Mouse (Mus musculus): Measurements from ENCODE around the gene Gpr155. TPM values are rescaled to one million over a fixed set of nuclear protein-coding genes. Genes with fewer than 3 reads are reported as not detected.

Gene Gpr155
- polyA plus RNA-seq, 1 experiment from 2014 or later = 12.2 TPM

- Histone ChIP-seq H3K27me3 (replicated peaks; ENCODE audit: control insufficient read depth, insufficient read depth, low read length) (no peaks in the 10 kb centered on the region), H3K36me3 (ENCODE audit: control insufficient read depth, insufficient read depth) (no peaks in the 10 kb centered on the region), H3K4me1 (replicated peaks; ENCODE audit: control insufficient read depth, insufficient read depth, low read length) (no peaks in the 10 kb centered on the region), H3K9ac (replicated peaks; ENCODE audit: low read depth, low read length) (no peak overlapping the region), H3K4me3 (replicated peaks; ENCODE audit: low read length) (no peak overlapping the region), H3K9me3 (ENCODE audit: control insufficient read depth, low read length) (no peaks in the 10 kb centered on the region), H3K4me2 (ENCODE audit: low read length) (no peak overlapping the region), H3K27ac (ENCODE audit: low read length) (no peak overlapping the region)
- no peak for ATAC-seq
- 89% methylated on average over 8 of the region's 8 CpGs for WGBS
These were observed 9.1 kb upstream of the Gpr155 start for GRCm38 (mm10) chr2:73395516-73395915.

- no peak overlapping the region for H3K9ac ChIP-seq (replicated peaks; ENCODE audit: low read depth, low read length)
- H3K4me2 ChIP-seq (ENCODE audit: low read length) = no peak overlapping the region
- H3K9me3 ChIP-seq (ENCODE audit: control insufficient read depth, low read length) = no peaks in the 10 kb centered on the region
- H3K27ac ChIP-seq (ENCODE audit: low read length) = no peak overlapping the region
- 93% methylated on average over 3 of the region's 3 CpGs for WGBS
- H3K4me3 ChIP-seq (replicated peaks; ENCODE audit: low read length) = no peak overlapping the region
- ATAC-seq = no peak
- H3K4me1 ChIP-seq (replicated peaks; ENCODE audit: control insufficient read depth, insufficient read depth, low read length) = no peaks in the 10 kb centered on the region
- H3K36me3 ChIP-seq (ENCODE audit: control insufficient read depth, insufficient read depth) = no peaks in the 10 kb centered on the region
- H3K27me3 ChIP-seq (replicated peaks; ENCODE audit: control insufficient read depth, insufficient read depth, low read length) = no peaks in the 10 kb centered on the region
These were observed 8.1 kb upstream of the Gpr155 start for GRCm38 (mm10) chr2:73394476-73394875.

- H3K4me1 ChIP-seq (replicated peaks; ENCODE audit: control insufficient read depth, insufficient read depth, low read length) = no peaks in the 10 kb centered on the region
- no peak overlapping the region for H3K9ac ChIP-seq (replicated peaks; ENCODE audit: low read depth, low read length)
- H3K4me2 ChIP-seq (ENCODE audit: low read length) = no peak overlapping the region
- 83% methylated on average over 2 of the region's 2 CpGs for WGBS
- ATAC-seq = no peak
- H3K27ac ChIP-seq (ENCODE audit: low read length) = no peak overlapping the region
- H3K27me3 ChIP-seq (replicated peaks; ENCODE audit: control insufficient read depth, insufficient read depth, low read length) = no peaks in the 10 kb centered on the region
- no peak overlapping the region for H3K4me3 ChIP-seq (replicated peaks; ENCODE audit: low read length)
- no peaks in the 10 kb centered on the region for H3K9me3 ChIP-seq (ENCODE audit: control insufficient read depth, low read length)
- no peaks in the 10 kb centered on the region for H3K36me3 ChIP-seq (ENCODE audit: control insufficient read depth, insufficient read depth)
These were observed 6.4 kb upstream of the Gpr155 start for GRCm38 (mm10) chr2:73392772-73393171.

GRCm38 (mm10) chr2:73389951-73390350 lies 3.6 kb upstream of the Gpr155 start:
- WGBS = 90% methylated on average over 3 of the region's 3 CpGs
- H3K27ac ChIP-seq (ENCODE audit: low read length) = no peak overlapping the region
- H3K9me3 ChIP-seq (ENCODE audit: control insufficient read depth, low read length) = no peaks in the 10 kb centered on the region
- 0 out of 2 replicates have a peak, but pooled peaks cover 2% of the 10 kb centered on the region for H3K4me1 ChIP-seq (replicated peaks; ENCODE audit: control insufficient read depth, insufficient read depth, low read length)
- no peak overlapping the region for H3K9ac ChIP-seq (replicated peaks; ENCODE audit: low read depth, low read length)
- no peaks in the 10 kb centered on the region for H3K36me3 ChIP-seq (ENCODE audit: control insufficient read depth, insufficient read depth)
- no peak overlapping the region for H3K4me3 ChIP-seq (replicated peaks; ENCODE audit: low read length)
- no peak overlapping the region for H3K4me2 ChIP-seq (ENCODE audit: low read length)
- H3K27me3 ChIP-seq (replicated peaks; ENCODE audit: control insufficient read depth, insufficient read depth, low read length) = no peaks in the 10 kb centered on the region
- ATAC-seq = no peak

GRCm38 (mm10) chr2:73387806-73388205 lies 1.4 kb upstream of the Gpr155 start:
- Histone ChIP-seq H3K9me3 (ENCODE audit: control insufficient read depth, low read length) (no peaks in the 10 kb centered on the region), H3K27ac (ENCODE audit: low read length) (no peak overlapping the region), H3K4me3 (replicated peaks; ENCODE audit: low read length) (no peak overlapping the region), H3K4me2 (ENCODE audit: low read length) (no peak overlapping the region), H3K9ac (replicated peaks; ENCODE audit: low read depth, low read length) (no peak overlapping the region), H3K36me3 (ENCODE audit: control insufficient read depth, insufficient read depth) (no peaks in the 10 kb centered on the region), H3K27me3 (replicated peaks; ENCODE audit: control insufficient read depth, insufficient read depth, low read length) (no peaks in the 10 kb centered on the region), H3K4me1 (replicated peaks; ENCODE audit: control insufficient read depth, insufficient read depth, low read length) (0 out of 2 replicates have a peak, but pooled peaks cover 2% of the 10 kb centered on the region)
- 100% methylated on average over 1 of the region's 1 CpGs for WGBS
- ATAC-seq = no peak

- peak overlapping the region; percentile 65 for H3K4me3 ChIP-seq (replicated peaks; ENCODE audit: low read length)
- peak overlapping the region; percentile 69 for H3K4me2 ChIP-seq (ENCODE audit: low read length)
- no peaks in the 10 kb centered on the region for H3K9me3 ChIP-seq (ENCODE audit: control insufficient read depth, low read length)
- no peak; the same call in 1 of the 2 replicates for ATAC-seq
- peak overlapping the region; percentile 72 for H3K9ac ChIP-seq (replicated peaks; ENCODE audit: low read depth, low read length)
- 0 out of 2 replicates have a peak, but pooled peaks cover 3% of the 10 kb centered on the region for H3K36me3 ChIP-seq (ENCODE audit: control insufficient read depth, insufficient read depth)
- WGBS = 1% methylated on average over 28 of the region's 29 CpGs
- H3K4me1 ChIP-seq (replicated peaks; ENCODE audit: control insufficient read depth, insufficient read depth, low read length) = 0 out of 2 replicates have a peak, but pooled peaks cover 2% of the 10 kb centered on the region
- H3K27ac ChIP-seq (ENCODE audit: low read length) = no peak overlapping the region
- no peaks in the 10 kb centered on the region for H3K27me3 ChIP-seq (replicated peaks; ENCODE audit: control insufficient read depth, insufficient read depth, low read length)
These were observed 574 bp downstream of the Gpr155 start for GRCm38 (mm10) chr2:73385641-73386355.

- Histone ChIP-seq H3K4me3 (replicated peaks; ENCODE audit: low read length) (no peak overlapping the region), H3K9me3 (ENCODE audit: control insufficient read depth, low read length) (no peaks in the 10 kb centered on the region), H3K4me1 (replicated peaks; ENCODE audit: control insufficient read depth, insufficient read depth, low read length) (0 out of 2 replicates have a peak, but pooled peaks cover 2% of the 10 kb centered on the region), H3K9ac (replicated peaks; ENCODE audit: low read depth, low read length) (no peak overlapping the region), H3K27ac (ENCODE audit: low read length) (no peak overlapping the region), H3K4me2 (ENCODE audit: low read length) (peak overlapping the region; percentile 69), H3K27me3 (replicated peaks; ENCODE audit: control insufficient read depth, insufficient read depth, low read length) (no peaks in the 10 kb centered on the region), H3K36me3 (ENCODE audit: control insufficient read depth, insufficient read depth) (0 out of 2 replicates have a peak, but pooled peaks cover 3% of the 10 kb centered on the region)
- WGBS = 87% methylated on average over 4 of the region's 4 CpGs
- ATAC-seq = no peak
These were observed 1.2 kb downstream of the Gpr155 start for GRCm38 (mm10) chr2:73385172-73385571.

- no peaks in the 10 kb centered on the region for H3K9me3 ChIP-seq (ENCODE audit: control insufficient read depth, low read length)
- no peak overlapping the region for H3K27ac ChIP-seq (ENCODE audit: low read length)
- H3K4me1 ChIP-seq (replicated peaks; ENCODE audit: control insufficient read depth, insufficient read depth, low read length) = no peaks in the 10 kb centered on the region
- ATAC-seq = no peak
- H3K9ac ChIP-seq (replicated peaks; ENCODE audit: low read depth, low read length) = no peak overlapping the region
- H3K4me3 ChIP-seq (replicated peaks; ENCODE audit: low read length) = no peak overlapping the region
- H3K36me3 ChIP-seq (ENCODE audit: control insufficient read depth, insufficient read depth) = 0 out of 2 replicates have a peak, but pooled peaks cover 3% of the 10 kb centered on the region
- H3K4me2 ChIP-seq (ENCODE audit: low read length) = no peak overlapping the region
- WGBS = 94% methylated on average over 9 of the region's 9 CpGs
- H3K27me3 ChIP-seq (replicated peaks; ENCODE audit: control insufficient read depth, insufficient read depth, low read length) = no peaks in the 10 kb centered on the region
These were observed 5.9 kb downstream of the Gpr155 start for GRCm38 (mm10) chr2:73380298-73380975.

GRCm38 (mm10) chr2:73379656-73380055 lies 6.7 kb downstream of the Gpr155 start:
- no peak for ATAC-seq
- Histone ChIP-seq H3K4me1 (replicated peaks; ENCODE audit: control insufficient read depth, insufficient read depth, low read length) (no peaks in the 10 kb centered on the region), H3K27ac (ENCODE audit: low read length) (no peak overlapping the region), H3K4me3 (replicated peaks; ENCODE audit: low read length) (no peak overlapping the region), H3K4me2 (ENCODE audit: low read length) (no peak overlapping the region), H3K9ac (replicated peaks; ENCODE audit: low read depth, low read length) (no peak overlapping the region), H3K9me3 (ENCODE audit: control insufficient read depth, low read length) (no peaks in the 10 kb centered on the region), H3K27me3 (replicated peaks; ENCODE audit: control insufficient read depth, insufficient read depth, low read length) (no peaks in the 10 kb centered on the region), H3K36me3 (ENCODE audit: control insufficient read depth, insufficient read depth) (0 out of 2 replicates have a peak, but pooled peaks cover 3% of the 10 kb centered on the region)
- 82% methylated on average over 5 of the region's 5 CpGs for WGBS

All from forebrain, embryonic 16.5 days (tissue).